ENCODE assay signal across 7 mouse cellular contexts in the genomic region with DNA sequence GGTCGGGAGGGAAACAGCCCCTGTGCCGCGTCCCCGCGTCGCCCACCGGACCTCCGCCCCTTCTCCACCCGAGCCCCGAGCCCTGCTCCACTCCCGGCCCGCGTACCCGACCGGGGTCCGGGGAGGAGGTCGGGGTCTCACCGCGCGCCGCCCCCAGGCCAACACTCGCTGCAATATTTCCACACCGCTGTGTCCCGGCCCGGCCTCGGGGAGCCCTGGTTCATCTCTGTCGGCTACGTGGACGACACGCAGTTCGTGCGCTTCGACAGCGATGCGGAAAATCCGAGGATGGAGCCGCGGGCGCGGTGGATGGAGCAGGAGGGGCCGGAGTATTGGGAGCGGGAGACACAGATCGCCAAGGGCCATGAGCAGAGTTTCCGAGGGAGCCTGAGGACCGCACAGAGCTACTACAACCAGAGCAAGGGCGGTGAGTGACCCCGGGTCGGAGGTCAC. TPM values are rescaled to one million over a fixed set of nuclear protein-coding genes. Genes with fewer than 3 reads are reported as not detected.
DNase-seq lines count a peak whose midpoint lies in the region; ATAC-seq and TF ChIP-seq lines count a peak whose summit lies in the region.
"Not testable (repeated sequence)": the region's sequence is repeated elsewhere in the genome, so short reads cannot be mapped to it uniquely, and the experiment has no call there.

No protein-coding gene starts in this region.

- DNase-seq in spleen, adult 2 months (ENCODE audit: low read depth in 1 of 2, low spot score in 2 of 2), result peak in 1 of 2 experiments; percentile 34

- not testable (repeated sequence) for H3K36me3 ChIP-seq in embryonic facial prominence, embryonic 15.5 days; heart, embryonic 14.5 days (ENCODE audit: control insufficient read depth, insufficient read depth, low read length); intestine, postnatal 0 days (ENCODE audit: control insufficient read depth, insufficient read depth); limb, embryonic 15.5 days; midbrain, embryonic 12.5 days; spleen, adult 2 months (ENCODE audit: control insufficient read depth, insufficient read depth, low read length)

- not testable (repeated sequence) for TF ChIP-seq CTCF in bone marrow, adult 2 months (IDR thresholded peaks at IDR 0.05; ENCODE audit: control insufficient read depth, insufficient read depth, low read length); intestine, postnatal 0 days (IDR thresholded peaks at IDR 0.05; ENCODE audit: low read depth); spleen, adult 2 months (IDR thresholded peaks at IDR 0.05; ENCODE audit: extremely low read depth, insufficient read depth, insufficient read length, insufficient replicate concordance)

- peak overlapping the region; percentile 59 for H3K4me3 ChIP-seq in bone marrow, adult 2 months (replicated peaks; ENCODE audit: control insufficient read depth, low read depth, low read length)
- H3K4me3 ChIP-seq in embryonic facial prominence, embryonic 15.5 days (replicated peaks), result peak overlapping the region; percentile 43
- peak overlapping the region; percentile 40 to 43 for H3K4me3 ChIP-seq in heart, embryonic 14.5 days (ENCODE audit: control insufficient read depth in 1 of 2, insufficient read depth in 1 of 2, low read depth in 1 of 2, low read length in 2 of 2)
- peak overlapping the region; percentile 40 for H3K4me3 ChIP-seq in intestine, postnatal 0 days (ENCODE audit: low read depth, low read length)
- H3K4me3 ChIP-seq in limb, embryonic 15.5 days, result peak overlapping the region; percentile 48
- H3K4me3 ChIP-seq in midbrain, embryonic 12.5 days, result peak overlapping the region; percentile 50
- H3K4me3 ChIP-seq in spleen, adult 2 months (ENCODE audit: extremely low read depth, insufficient read depth, insufficient read length), result peak overlapping the region; percentile 76

- ATAC-seq in embryonic facial prominence, embryonic 15.5 days (ENCODE audit: insufficient number of reproducible peaks, low FRiP score, low TSS enrichment, low read depth), result peak; percentile 43; the same call in 1 of the 2 replicates
- not testable (repeated sequence) for ATAC-seq in heart, embryonic 14.5 days (ENCODE audit: insufficient number of reproducible peaks, insufficient read depth, low FRiP score, low read depth)
- ATAC-seq in intestine, postnatal 0 days, result peak; percentile 32
- peak; percentile 38; the same call in 1 of the 2 replicates for ATAC-seq in limb, embryonic 15.5 days (ENCODE audit: insufficient number of reproducible peaks, low FRiP score, low TSS enrichment, low read depth)
- peak; percentile 68 for ATAC-seq in midbrain, embryonic 12.5 days (ENCODE audit: low FRiP score, low read depth)

- H3K4me2 ChIP-seq in embryonic facial prominence, embryonic 15.5 days (replicated peaks), result peak overlapping the region; percentile 90
- peak overlapping the region; percentile 72 for H3K4me2 ChIP-seq in heart, embryonic 14.5 days (ENCODE audit: low read length)
- H3K4me2 ChIP-seq in intestine, postnatal 0 days (replicated peaks; ENCODE audit: low read depth), result peak overlapping the region; percentile 81
- H3K4me2 ChIP-seq in limb, embryonic 15.5 days, result peak overlapping the region; percentile 91
- peak overlapping the region; percentile 83 for H3K4me2 ChIP-seq in midbrain, embryonic 12.5 days (replicated peaks)

- not testable (repeated sequence) for TF ChIP-seq POLR2A in bone marrow, adult 2 months (IDR thresholded peaks at IDR 0.05; ENCODE audit: borderline replicate concordance, control insufficient read depth, low read depth, low read length); spleen, adult 2 months (IDR thresholded peaks at IDR 0.05; ENCODE audit: low read depth, low read length)

- not testable (repeated sequence) for H3K4me1 ChIP-seq in bone marrow, adult 2 months (ENCODE audit: control insufficient read depth, insufficient read depth, low read length); embryonic facial prominence, embryonic 15.5 days; heart, embryonic 14.5 days (ENCODE audit: control insufficient read depth in 2 of 2, insufficient read depth in 2 of 2, low read length in 2 of 2); intestine, postnatal 0 days (replicated peaks; ENCODE audit: control insufficient read depth, insufficient read depth, low read length); limb, embryonic 15.5 days; midbrain, embryonic 12.5 days; spleen, adult 2 months (ENCODE audit: control insufficient read depth, insufficient read depth, insufficient read length)

- 2% methylated on average over 48 of the region's 48 CpGs for WGBS in bone marrow, adult 2 months
- 1% methylated on average over 47 of the region's 48 CpGs for WGBS in embryonic facial prominence, embryonic 15.5 days
- 1% methylated on average over 40 of the region's 48 CpGs for WGBS in heart, embryonic 14.5 days
- WGBS in intestine, postnatal 0 days, result 2% methylated on average over 40 of the region's 48 CpGs
- WGBS in limb, embryonic 15.5 days, result under 1% methylated on average over 39 of the region's 48 CpGs
- 2% methylated on average over 48 of the region's 48 CpGs for WGBS in midbrain, embryonic 12.5 days
- WGBS in spleen, adult 2 months, result 4% methylated on average over 41 of the region's 48 CpGs

- 0 out of 2 replicates have a peak overlapping the region, but pooled peaks have one; percentile 6 for H3K9ac ChIP-seq in embryonic facial prominence, embryonic 15.5 days
- peak overlapping the region; percentile 53 for H3K9ac ChIP-seq in heart, embryonic 14.5 days (ENCODE audit: low read length)
- not testable (repeated sequence) for H3K9ac ChIP-seq in intestine, postnatal 0 days (ENCODE audit: low read depth, low read length)
- H3K9ac ChIP-seq in limb, embryonic 15.5 days, result peak overlapping the region; percentile 39
- peak overlapping the region; percentile 59 for H3K9ac ChIP-seq in midbrain, embryonic 12.5 days (replicated peaks)

- H3K9me3 ChIP-seq in embryonic facial prominence, embryonic 15.5 days (replicated peaks); heart, embryonic 14.5 days (ENCODE audit: control insufficient read depth, low read length); intestine, postnatal 0 days (ENCODE audit: control insufficient read depth); limb, embryonic 15.5 days; midbrain, embryonic 12.5 days: not testable (repeated sequence)

- H3K27ac ChIP-seq in bone marrow, adult 2 months (ENCODE audit: control insufficient read depth, insufficient read depth, low read depth, low read length, poor library complexity), result peak overlapping the region; percentile 8; the same call in 1 of the 2 replicates
- H3K27ac ChIP-seq in embryonic facial prominence, embryonic 15.5 days (replicated peaks); heart, embryonic 14.5 days (replicated peaks in 1 of 2; ENCODE audit: control insufficient read depth in 1 of 2, insufficient read depth in 1 of 2, low read depth in 2 of 2, low read length in 2 of 2); intestine, postnatal 0 days (ENCODE audit: low read depth, low read length); limb, embryonic 15.5 days; midbrain, embryonic 12.5 days (replicated peaks): not testable (repeated sequence)
- peak overlapping the region; percentile 41 for H3K27ac ChIP-seq in spleen, adult 2 months (ENCODE audit: insufficient read depth, low read length)

- peaks cover 23% of the 10 kb centered on the region for H3K27me3 ChIP-seq in embryonic facial prominence, embryonic 15.5 days
- peaks cover 13% of the 10 kb centered on the region for H3K27me3 ChIP-seq in heart, embryonic 14.5 days (ENCODE audit: control insufficient read depth, insufficient read depth, low read length)
- H3K27me3 ChIP-seq in intestine, postnatal 0 days (replicated peaks; ENCODE audit: control insufficient read depth, insufficient read depth, low read length); spleen, adult 2 months (ENCODE audit: control insufficient read depth, insufficient read depth, low read length): not testable (repeated sequence)
- H3K27me3 ChIP-seq in limb, embryonic 15.5 days, result peaks cover 16% of the 10 kb centered on the region
- peaks cover 24% of the 10 kb centered on the region for H3K27me3 ChIP-seq in midbrain, embryonic 12.5 days

RNA-seq across cellular contexts. Expression of a gene that starts 0.4 kb away (rescaled TPM):
- 43.9 and 101 TPM in 2 replicates for polyA plus RNA-seq in bone marrow, adult 2 months (2011; ENCODE audit: insufficient read depth, insufficient read length, low replicate concordance, missing spikeins)
- polyA plus RNA-seq in embryonic facial prominence, embryonic 15.5 days (2015; fragmentation: Nextera tagmentation; extraction: Ambion mirVana), result 2.0 and 2.2 TPM in 2 replicates
- 0.47 and 0.89 TPM in 2 replicates for polyA plus RNA-seq in heart, embryonic 14.5 days (2014; fragmentation: Nextera tagmentation; extraction: Ambion mirVana)
- polyA plus RNA-seq in intestine, postnatal 0 days (2015; fragmentation: Nextera tagmentation; extraction: Ambion mirVana), result 2.7 and 3.6 TPM in 2 replicates
- polyA plus RNA-seq in limb, embryonic 15.5 days (2015; fragmentation: Nextera tagmentation; extraction: Ambion mirVana), result 3.1 and 3.3 TPM in 2 replicates
- polyA plus RNA-seq in midbrain, embryonic 12.5 days (2016; fragmentation: Nextera tagmentation; extraction: Ambion mirVana), result 6.0 and 6.4 TPM in 2 replicates
- polyA plus RNA-seq in spleen, adult 2 months (2012; rRNA removed), result 667 and 745 TPM in 2 replicates

RNA-seq across cellular contexts. Expression of a gene that starts 14.7 kb away (rescaled TPM):
- polyA plus RNA-seq in bone marrow, adult 2 months (2011; ENCODE audit: insufficient read depth, insufficient read length, low replicate concordance, missing spikeins), result 52.3 and 95.2 TPM in 2 replicates
- polyA plus RNA-seq in embryonic facial prominence, embryonic 15.5 days (2015; fragmentation: Nextera tagmentation; extraction: Ambion mirVana), result 0.14 and 0.28 TPM in 2 replicates
- polyA plus RNA-seq in heart, embryonic 14.5 days (2014; fragmentation: Nextera tagmentation; extraction: Ambion mirVana), result 0.09 and 0.22 TPM in 2 replicates
- polyA plus RNA-seq in intestine, postnatal 0 days (2015; fragmentation: Nextera tagmentation; extraction: Ambion mirVana), result 2.7 and 2.8 TPM in 2 replicates
- polyA plus RNA-seq in limb, embryonic 15.5 days (2015; fragmentation: Nextera tagmentation; extraction: Ambion mirVana), result 0.35 and 0.46 TPM in 2 replicates
- 0.09 and 0.27 TPM in 2 replicates for polyA plus RNA-seq in midbrain, embryonic 12.5 days (2016; fragmentation: Nextera tagmentation; extraction: Ambion mirVana)
- polyA plus RNA-seq in spleen, adult 2 months (2012; rRNA removed), result 239 and 253 TPM in 2 replicates

RNA-seq across cellular contexts. Expression of a gene that starts 30.6 kb away (rescaled TPM):
- polyA plus RNA-seq in bone marrow, adult 2 months (2011; ENCODE audit: insufficient read depth, insufficient read length, low replicate concordance, missing spikeins), result 28.2 and 68.7 TPM in 2 replicates
- polyA plus RNA-seq in embryonic facial prominence, embryonic 15.5 days (2015; fragmentation: Nextera tagmentation; extraction: Ambion mirVana), result 0.73 and 0.93 TPM in 2 replicates
- 0.09 and 0.14 TPM in 2 replicates for polyA plus RNA-seq in heart, embryonic 14.5 days (2014; fragmentation: Nextera tagmentation; extraction: Ambion mirVana)
- polyA plus RNA-seq in intestine, postnatal 0 days (2015; fragmentation: Nextera tagmentation; extraction: Ambion mirVana), result 102 and 110 TPM in 2 replicates
- 0.65 and 1.2 TPM in 2 replicates for polyA plus RNA-seq in limb, embryonic 15.5 days (2015; fragmentation: Nextera tagmentation; extraction: Ambion mirVana)
- polyA plus RNA-seq in midbrain, embryonic 12.5 days (2016; fragmentation: Nextera tagmentation; extraction: Ambion mirVana), result 0.09 and 0.10 TPM in 2 replicates
- 7.7 and 11.0 TPM in 2 replicates for polyA plus RNA-seq in spleen, adult 2 months (2012; rRNA removed)

RNA-seq across cellular contexts. Expression of a gene that starts 59.9 kb away (rescaled TPM):
- 62.5 and 82.4 TPM in 2 replicates for polyA plus RNA-seq in bone marrow, adult 2 months (2011; ENCODE audit: insufficient read depth, insufficient read length, low replicate concordance, missing spikeins)
- polyA plus RNA-seq in embryonic facial prominence, embryonic 15.5 days (2015; fragmentation: Nextera tagmentation; extraction: Ambion mirVana), result 2.4 and 2.7 TPM in 2 replicates
- polyA plus RNA-seq in heart, embryonic 14.5 days (2014; fragmentation: Nextera tagmentation; extraction: Ambion mirVana), result 1.7 and 2.1 TPM in 2 replicates
- polyA plus RNA-seq in intestine, postnatal 0 days (2015; fragmentation: Nextera tagmentation; extraction: Ambion mirVana), result 11.9 and 14.0 TPM in 2 replicates
- 3.2 and 4.3 TPM in 2 replicates for polyA plus RNA-seq in limb, embryonic 15.5 days (2015; fragmentation: Nextera tagmentation; extraction: Ambion mirVana)
- polyA plus RNA-seq in midbrain, embryonic 12.5 days (2016; fragmentation: Nextera tagmentation; extraction: Ambion mirVana), result 1.9 and 2.3 TPM in 2 replicates
- polyA plus RNA-seq in spleen, adult 2 months (2012; rRNA removed), result 249 and 304 TPM in 2 replicates

Comparison
In these comparisons a context has a peak if more than half of its experiments do, and no peak if none do; other contexts are left out.
1. RNA of a gene that starts 14.7 kb away (polyA plus RNA-seq): 239 to 253 TPM in spleen, adult 2 months and 52.3 to 95.2 TPM in bone marrow, adult 2 months; 2.7 to 2.8 TPM in intestine, postnatal 0 days, 0.35 to 0.46 TPM in limb, embryonic 15.5 days, 0.14 to 0.28 TPM in embryonic facial prominence, embryonic 15.5 days, 0.09 to 0.22 TPM in heart, embryonic 14.5 days and 0.09 to 0.27 TPM in midbrain, embryonic 12.5 days; every median in the first group is over 10 times any median in the second.
2. Peak in every context shown above with its lines, with median percentiles within 50 percentile points of each other: H3K4me3 ChIP-seq and H3K4me2 ChIP-seq.